Mouse (Mus musculus): ENCODE measurements at regions not wholly inside any gene's neighbourhood (a gene's known extent, or its start where the extent isn't known, plus 50 kb on each side); places are given as distances from the start of the nearest gene placed in this dataset.

- TF ChIP-seq POLR2A (IDR thresholded peaks at IDR 0.05; ENCODE audit: insufficient read depth, low read depth, low read length) (no peak), CTCF (IDR thresholded peaks at IDR 0.05) (no peak)
Measured at GRCm38 (mm10) chr14:120766451-120766850, 144.6 kb upstream of the Ipo5 start.

All from heart, adult 2 months (tissue).